Mouse (Mus musculus) neutrophil, adult 65 days (primary cell): ENCODE results near the gene Bean1. TPM values are rescaled to one million over a fixed set of nuclear protein-coding genes. Genes with fewer than 3 reads are reported as not detected.

Experiments used
- total RNA-seq: library from RNA; stranded (reverse); gene quantifications from 2 replicates; pipeline ENCODE4 v1.2.4, GENCODE M21; 2023

Gene Bean1
- not detected in 2 replicates for total RNA-seq

GRCm38 (mm10) chr8:104170118-104171049, at the start of gene Bean1:
Gene Bean1 (plus strand): TSS chr8:104170442.

GRCm38 (mm10) chr8:104248276-104248675, 78.0 kb downstream of the Bean1 start, which contains the start of gene Tk2:
Gene Tk2 (minus strand): TSS chr8:104248558.

GRCm38 (mm10) chr8:104250439-104251367, 80.5 kb downstream of the Bean1 start, which contains the start of gene Cklf:
Gene Cklf (plus strand): TSS chr8:104250861.

Other genes starting within 250 kb of the Bean1 start
- gene Cdh5, start 68.8 kb upstream of the Bean1 start, total RNA-seq: 0.13 and 0.16 TPM in 2 replicates
- gene Tk2, start 78.1 kb downstream of the Bean1 start, total RNA-seq: 43.5 and 48.0 TPM in 2 replicates
- 92.3 and 95.2 TPM in 2 replicates for gene Cklf, start 80.4 kb downstream of the Bean1 start, total RNA-seq
- gene Cmtm2a, start 122.7 kb downstream of the Bean1 start, total RNA-seq: not detected in 2 replicates
- not detected in 2 replicates for gene Gm45711, start 139.6 kb downstream of the Bean1 start, total RNA-seq
- not detected in 2 replicates for gene Cmtm1, start 139.7 kb downstream of the Bean1 start, total RNA-seq
- gene Gm11020, start 151.1 kb downstream of the Bean1 start, total RNA-seq: not detected in 2 replicates
- gene Cmtm2b, start 151.8 kb downstream of the Bean1 start, total RNA-seq: not detected in 2 replicates
- 22.2 and 26.6 TPM in 2 replicates for gene Cmtm3, start 169.0 kb downstream of the Bean1 start, total RNA-seq
- 0.20 and 0.44 TPM in 2 replicates for gene Cmtm4, start 225.4 kb downstream of the Bean1 start, total RNA-seq